In genomic region chr6:142785343-142785742, GRCm38 (mm10) we compare ENCODE assay signal across 10 mouse cellular contexts. TPM values are rescaled to one million over a fixed set of nuclear protein-coding genes. Genes with fewer than 3 reads are reported as not detected.
DNase-seq lines count a peak whose midpoint lies in the region; ATAC-seq and TF ChIP-seq lines count a peak whose summit lies in the region.
"Had no signal": no experiment of that assay in that cellular context is flagged by ENCODE, and none has a peak within 500 bp of the region (broad histone marks: within the 10 kb centered on the region; RNA-seq: fewer than 3 reads in every experiment).

No protein-coding gene starts in this region.

- no peak overlapping the region for H3K27ac ChIP-seq in MEL (ENCODE audit: control insufficient read depth, low read depth, low read length)
- H3K27ac ChIP-seq in liver, embryonic 14.5 days = no peak overlapping the region
- no peak overlapping the region for H3K27ac ChIP-seq in spleen, adult 2 months (ENCODE audit: insufficient read depth, low read length)
- H3K27ac ChIP-seq: neural tube, embryonic 13.5 days had no signal

- H3K4me3 ChIP-seq in MEL (ENCODE audit: control insufficient read depth in 1 of 2, insufficient read depth in 1 of 2, low read depth in 2 of 2, low read length in 2 of 2) = no peak overlapping the region
- H3K4me3 ChIP-seq in liver, embryonic 14.5 days (ENCODE audit: insufficient read depth in 1 of 2, low read depth in 2 of 2, low read length in 2 of 2) = no peak overlapping the region
- no peak overlapping the region for H3K4me3 ChIP-seq in spleen, adult 2 months (ENCODE audit: extremely low read depth, insufficient read depth, insufficient read length)
- H3K4me3 ChIP-seq: neural tube, embryonic 13.5 days had no signal

- 14% methylated on average over 4 of the region's 4 CpGs for WGBS in liver, embryonic 14.5 days (ENCODE audit: insufficient replicate concordance)
- 13% methylated on average over 4 of the region's 4 CpGs for WGBS in spleen, adult 2 months

- DNase-seq in layer of hippocampus, postnatal 10 days (ENCODE audit: low spot score in 2 of 2) = peak; percentile 49 to 52
- DNase-seq in layer of hippocampus, adult 9-10 months (ENCODE audit: low spot score) = no peak
- peak; percentile 81 for DNase-seq in MEL (ENCODE audit: low read depth, low spot score)
- peak; percentile 64 for DNase-seq in c-Kit-positive CD71-negative TER-119-negative erythroid progenitor cells, embryonic 14.5 days (ENCODE audit: low read depth)
- DNase-seq in gonadal fat pad, adult 2 months (ENCODE audit: low read depth) = peak; percentile 5
- peak; percentile 35 to 43 (median 41) for DNase-seq in liver, embryonic 14.5 days (ENCODE audit: low read depth in 3 of 3, low spot score in 3 of 3)
- DNase-seq in spleen, adult 2 months (ENCODE audit: low read depth in 1 of 2, low spot score in 2 of 2) = peak; percentile 31 to 49
- DNase-seq in ovary, adult 18-20 months (ENCODE audit: low spot score) = no peak

- peaks cover 0 to 2% of the 10 kb centered on the region in 2 experiments; a peak in 1 of 4 replicates for H3K36me3 ChIP-seq in MEL (ENCODE audit: control insufficient read depth in 1 of 2, insufficient read depth in 2 of 2, low read length in 2 of 2)
- H3K36me3 ChIP-seq in liver, embryonic 14.5 days (replicated peaks; ENCODE audit: control insufficient read depth, insufficient read depth, low read depth) = no peaks in the 10 kb centered on the region
- no peaks in the 10 kb centered on the region for H3K36me3 ChIP-seq in spleen, adult 2 months (ENCODE audit: control insufficient read depth, insufficient read depth, low read length)
- H3K36me3 ChIP-seq: neural tube, embryonic 13.5 days had no signal

- H3K27me3 ChIP-seq in MEL (ENCODE audit: control insufficient read depth in 1 of 2, insufficient read depth in 2 of 2, low read length in 2 of 2) = no peaks in the 10 kb centered on the region
- H3K27me3 ChIP-seq in liver, embryonic 14.5 days (ENCODE audit: control insufficient read depth, insufficient read depth, low read length) = no peaks in the 10 kb centered on the region
- H3K27me3 ChIP-seq in spleen, adult 2 months (ENCODE audit: control insufficient read depth, insufficient read depth, low read length) = no peaks in the 10 kb centered on the region
- H3K27me3 ChIP-seq: neural tube, embryonic 13.5 days had no signal

- peak; percentile 63 to 89 (median 85) for TF ChIP-seq CTCF in MEL (IDR thresholded peaks at IDR 0.05 in 2 of 3, conservative IDR thresholded peaks at IDR 0.05 in 1 of 3; ENCODE audit: control insufficient read depth in 1 of 3, insufficient read depth in 1 of 3, low read depth in 2 of 3, low read length in 3 of 3, poor library complexity in 1 of 3, severe bottlenecking in 1 of 3)
- TF ChIP-seq CTCF in liver, embryonic 14.5 days (IDR thresholded peaks at IDR 0.05; ENCODE audit: low read depth) = peak; percentile 88
- TF ChIP-seq CTCF in spleen, adult 2 months (IDR thresholded peaks at IDR 0.05; ENCODE audit: extremely low read depth, insufficient read depth, insufficient read length, insufficient replicate concordance) = peak; percentile 42; the same call in 1 of the 2 replicates

- no peaks in the 10 kb centered on the region for H3K9me3 ChIP-seq in MEL (replicated peaks; ENCODE audit: insufficient read depth, low read length)
- H3K9me3 ChIP-seq in liver, embryonic 14.5 days (ENCODE audit: control insufficient read depth, low read length) = no peaks in the 10 kb centered on the region
- H3K9me3 ChIP-seq: neural tube, embryonic 13.5 days had no signal

- TF ChIP-seq POLR2A in MEL (IDR thresholded peaks at IDR 0.05; ENCODE audit: control insufficient read depth in 1 of 2, insufficient read depth in 1 of 2, low read depth in 1 of 2, low read length in 2 of 2, poor library complexity in 1 of 2) = no peak
- no peak for TF ChIP-seq POLR2A in spleen, adult 2 months (IDR thresholded peaks at IDR 0.05; ENCODE audit: low read depth, low read length)

- peak; percentile 81 for TF ChIP-seq RAD21 in MEL (IDR thresholded peaks at IDR 0.05; ENCODE audit: low read depth, low read length)

- H3K79me2 ChIP-seq in MEL (ENCODE audit: control insufficient read depth, insufficient read depth, low read length, poor library complexity) = no peaks in the 10 kb centered on the region

- no peak for ATAC-seq in liver, embryonic 14.5 days (ENCODE audit: insufficient read depth)

- H3K4me2 ChIP-seq in liver, embryonic 14.5 days (ENCODE audit: low read depth) = no peak overlapping the region
- H3K4me2 ChIP-seq: neural tube, embryonic 13.5 days had no signal

- no peak overlapping the region for H3K9ac ChIP-seq in MEL (ENCODE audit: control insufficient read depth, low read depth, low read length, poor library complexity, severe bottlenecking)
- no peak overlapping the region for H3K9ac ChIP-seq in liver, embryonic 14.5 days (replicated peaks)
- H3K9ac ChIP-seq: neural tube, embryonic 13.5 days had no signal

- no peak for TF ChIP-seq EP300 in MEL (IDR thresholded peaks at IDR 0.05; ENCODE audit: low read depth in 1 of 2, low read length in 2 of 2)
- no peak for TF ChIP-seq EP300 in liver, embryonic 14.5 days (IDR thresholded peaks at IDR 0.05; ENCODE audit: low read depth)

- H3K4me1 ChIP-seq in MEL (ENCODE audit: control insufficient read depth in 1 of 2, insufficient read depth in 2 of 2, low read length in 2 of 2) = peaks cover 0 to 8% of the 10 kb centered on the region in 2 experiments; a peak in 2 of 4 replicates
- no peaks in the 10 kb centered on the region for H3K4me1 ChIP-seq in liver, embryonic 14.5 days (replicated peaks; ENCODE audit: control insufficient read depth in 2 of 2, insufficient read depth in 2 of 2, low read length in 1 of 2)
- H3K4me1 ChIP-seq in spleen, adult 2 months (ENCODE audit: control insufficient read depth, insufficient read depth, insufficient read length) = no peaks in the 10 kb centered on the region; the same call in 1 of the 2 replicates

TF ChIP-seq in MEL, 35 proteins besides CTCF, POLR2A, EP300 and RAD21:
- peak; percentile 76 for TF ChIP-seq SMC3 (IDR thresholded peaks at IDR 0.05; ENCODE audit: low read depth, low read length)
- no peak for TF ChIP-seq MAZ (IDR thresholded peaks at IDR 0.05; ENCODE audit: low read depth, low read length)
- TF ChIP-seq MAFK (IDR thresholded peaks at IDR 0.05; ENCODE audit: borderline replicate concordance, low read depth, low read length) = no peak
- TF ChIP-seq ZC3H11A (IDR thresholded peaks at IDR 0.05; ENCODE audit: low read depth, low read length) = peak; percentile 63
- no peak for TF ChIP-seq UBTF (IDR thresholded peaks at IDR 0.05; ENCODE audit: borderline replicate concordance, insufficient read depth, low read depth, low read length)
- TF ChIP-seq SIN3A (IDR thresholded peaks at IDR 0.05; ENCODE audit: low read length) = no peak

RNA-seq across cellular contexts. Expression of gene Sult6b2, which starts 19.0 kb away (rescaled TPM):
- under 1 TPM; 0.21 to 0.29 TPM for total RNA-seq in layer of hippocampus, postnatal 10 days (2021)
- not detected in 2 replicates for total RNA-seq in MEL (2012; rRNA removed)
- under 1 TPM in 1 of 2 experiments, not detected in 1; 0.07 TPM for polyA plus RNA-seq in MEL (2012; ENCODE audit: insufficient read depth in 1 of 2, insufficient read length in 2 of 2, low read depth in 1 of 2, low replicate concordance in 2 of 2, missing spikeins in 1 of 2)
- polyA plus RNA-seq in gonadal fat pad, adult 2 months (2012; rRNA removed) = not detected in 2 replicates
- not detected in 2 replicates for polyA plus RNA-seq in liver, embryonic 14.5 days (2012; rRNA removed)
- not detected in 2 replicates for polyA plus RNA-seq in liver, embryonic 14.5 days (2014; fragmentation: Nextera tagmentation; extraction: Ambion mirVana)
- not detected in 2 replicates for polyA plus RNA-seq in spleen, adult 2 months (2012; rRNA removed)
- total RNA-seq: gastrocnemius, postnatal 4 days had no signal

RNA-seq across cellular contexts. Expression of gene Cmas, which starts 28.9 kb away (rescaled TPM):
- total RNA-seq in layer of hippocampus, postnatal 10 days (2021) = 100 to 1,000 TPM; 134 to 138 TPM
- 29.4 and 44.6 TPM in 2 replicates for total RNA-seq in MEL (2012; rRNA removed)
- polyA plus RNA-seq in MEL (2012; ENCODE audit: insufficient read depth in 1 of 2, insufficient read length in 2 of 2, low read depth in 1 of 2, low replicate concordance in 2 of 2, missing spikeins in 1 of 2) = 10 to 100 TPM in 1 of 2 experiments, not detected in 1; 55.0 TPM
- polyA plus RNA-seq in gonadal fat pad, adult 2 months (2012; rRNA removed) = 16.1 and 16.9 TPM in 2 replicates
- polyA plus RNA-seq in liver, embryonic 14.5 days (2012; rRNA removed) = 43.3 and 80.7 TPM in 2 replicates
- 176 and 181 TPM in 2 replicates for polyA plus RNA-seq in liver, embryonic 14.5 days (2014; fragmentation: Nextera tagmentation; extraction: Ambion mirVana)
- polyA plus RNA-seq in spleen, adult 2 months (2012; rRNA removed) = 34.3 and 34.5 TPM in 2 replicates

Comparison
In these comparisons a context has a peak if more than half of its experiments do, and no peak if none do; other contexts are left out.
1. DNase-seq: peak in layer of hippocampus, postnatal 10 days (2 of 2), MEL (single experiment), c-Kit-positive CD71-negative TER-119-negative erythroid progenitor cells, embryonic 14.5 days (single experiment), gonadal fat pad, adult 2 months (single experiment), liver, embryonic 14.5 days (3 of 3) and spleen, adult 2 months (2 of 2); none in layer of hippocampus, adult 9-10 months (single experiment) and ovary, adult 18-20 months (single experiment).
2. Peak in every context shown above with its lines, with median percentiles within 50 percentile points of each other: CTCF ChIP-seq.